Mouse (Mus musculus) CD8-positive naive resting alpha-beta T cell, adult 2 months (primary cell): ENCODE results near the gene Pkp1.

Experiments used
- DNase-seq, 2 experiments: peaks; one replicate each; pipeline ENCODE4 v3.0.0; 2022; ENCODE audit warnings: low read depth in 2 of 2, low spot score in 2 of 2

The Pkp1 gene

DNA sequence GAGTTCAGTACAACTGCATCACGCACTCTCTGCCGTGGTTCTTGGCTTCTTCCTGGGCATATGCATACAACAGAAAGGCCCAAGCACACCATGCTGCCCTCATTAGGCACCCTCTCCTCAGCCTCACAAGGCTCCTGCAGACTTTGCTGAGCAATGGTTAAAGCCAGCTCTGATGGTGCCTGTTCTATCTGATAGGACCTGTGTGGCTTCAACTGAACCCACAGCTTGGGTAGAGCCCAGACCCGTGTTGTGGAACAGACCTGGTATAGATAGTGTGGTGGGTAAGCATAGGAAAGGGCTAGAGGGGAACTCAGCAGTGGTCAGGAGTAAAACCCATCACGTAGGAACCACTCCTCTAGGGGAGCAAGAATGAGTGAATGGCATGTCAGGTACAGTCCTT, 5.3 kb downstream of the Pkp1 start:
- DNase-seq, result no peak

GRCm38 (mm10) chr1:135909381-135909780, 9.6 kb downstream of the Pkp1 start:
- DNase-seq, result no peak

GRCm38 (mm10) chr1:135906736-135907135, 12.3 kb downstream of the Pkp1 start:
- no peak for DNase-seq

- no peak for DNase-seq
Measured at GRCm38 (mm10) chr1:135899991-135900515, 19.0 kb downstream of the Pkp1 start.

DNA sequence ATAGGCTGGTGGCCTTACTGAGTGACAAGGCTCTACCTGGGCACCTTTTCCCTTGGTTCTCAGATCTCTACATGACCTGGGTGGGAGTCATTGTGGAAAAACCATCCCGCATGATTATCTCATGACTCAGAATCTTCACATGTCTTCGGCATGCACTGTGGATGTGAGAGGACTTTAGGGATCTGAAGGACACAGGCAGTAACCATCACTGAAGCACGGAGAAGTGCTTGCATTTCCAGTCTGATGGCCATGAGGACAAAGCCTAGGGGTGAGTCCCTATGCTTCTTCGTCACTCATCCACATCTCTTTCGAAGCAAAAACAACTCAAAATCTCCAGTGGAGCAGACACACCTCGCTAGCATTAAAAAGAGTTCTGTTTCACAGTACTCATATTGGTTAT, 19.7 kb downstream of the Pkp1 start:
- no peak for DNase-seq

DNA sequence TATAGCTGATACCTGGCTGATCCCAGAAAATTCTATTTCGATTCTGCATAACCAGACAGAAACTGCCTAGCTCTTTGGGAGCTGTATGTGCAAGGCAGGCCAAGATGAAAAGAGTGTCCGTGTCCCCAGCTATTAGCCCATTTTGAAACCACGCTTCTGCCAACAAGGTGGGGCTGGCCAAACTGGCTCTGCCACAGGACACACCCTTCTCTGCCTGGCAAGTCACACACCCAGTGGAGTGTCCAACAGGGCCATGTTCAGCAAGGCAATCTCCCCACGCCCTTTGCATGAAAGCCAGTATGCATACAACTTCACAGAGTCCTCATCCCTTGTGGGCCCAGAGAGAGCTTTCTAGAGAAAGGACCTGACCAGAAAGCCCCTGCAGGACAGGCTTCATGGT, 23.6 kb downstream of the Pkp1 start:
- DNase-seq, result no peak

DNA sequence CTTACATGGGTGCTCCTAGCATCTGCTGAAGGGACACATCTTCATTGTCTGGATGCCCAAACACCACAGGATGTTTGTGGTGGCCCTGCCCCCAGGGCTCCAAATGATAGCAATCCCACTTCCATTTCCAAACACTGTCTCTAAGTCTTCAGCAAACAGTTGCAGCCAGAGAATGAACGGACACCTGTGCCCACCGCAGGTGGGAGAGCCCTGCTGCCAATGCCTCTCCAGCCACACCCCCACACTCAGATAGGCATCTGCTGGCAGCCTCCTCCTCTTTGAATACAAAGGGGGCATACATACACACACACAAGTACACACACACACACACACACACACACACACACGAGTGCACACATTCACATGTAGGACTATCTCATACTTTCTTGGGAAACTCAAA, 25.6 kb downstream of the Pkp1 start:
- DNase-seq, result no peak

- DNase-seq, result no peak
Measured at GRCm38 (mm10) chr1:135892764-135893163, 26.2 kb downstream of the Pkp1 start.

DNA sequence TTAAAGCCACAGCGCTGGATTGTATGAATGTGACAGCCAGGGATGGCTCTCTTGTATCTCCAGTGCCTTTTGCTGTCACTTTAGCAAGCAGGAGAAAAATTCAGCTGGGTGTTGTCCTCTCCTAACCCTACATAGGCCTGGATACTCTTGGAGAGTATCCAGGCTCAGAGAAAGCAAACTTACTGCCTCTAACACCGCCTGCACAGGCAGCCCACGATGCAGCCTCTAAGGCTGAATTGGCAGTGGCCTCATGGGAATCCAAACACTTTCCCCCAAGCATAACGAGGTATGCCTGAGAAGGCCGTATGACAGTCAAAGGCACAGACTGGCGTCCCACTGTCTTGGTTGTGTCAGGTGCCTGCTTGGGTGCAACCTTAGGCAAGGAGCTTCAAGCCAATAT, 26.8 kb downstream of the Pkp1 start:
- DNase-seq, result no peak

DNA sequence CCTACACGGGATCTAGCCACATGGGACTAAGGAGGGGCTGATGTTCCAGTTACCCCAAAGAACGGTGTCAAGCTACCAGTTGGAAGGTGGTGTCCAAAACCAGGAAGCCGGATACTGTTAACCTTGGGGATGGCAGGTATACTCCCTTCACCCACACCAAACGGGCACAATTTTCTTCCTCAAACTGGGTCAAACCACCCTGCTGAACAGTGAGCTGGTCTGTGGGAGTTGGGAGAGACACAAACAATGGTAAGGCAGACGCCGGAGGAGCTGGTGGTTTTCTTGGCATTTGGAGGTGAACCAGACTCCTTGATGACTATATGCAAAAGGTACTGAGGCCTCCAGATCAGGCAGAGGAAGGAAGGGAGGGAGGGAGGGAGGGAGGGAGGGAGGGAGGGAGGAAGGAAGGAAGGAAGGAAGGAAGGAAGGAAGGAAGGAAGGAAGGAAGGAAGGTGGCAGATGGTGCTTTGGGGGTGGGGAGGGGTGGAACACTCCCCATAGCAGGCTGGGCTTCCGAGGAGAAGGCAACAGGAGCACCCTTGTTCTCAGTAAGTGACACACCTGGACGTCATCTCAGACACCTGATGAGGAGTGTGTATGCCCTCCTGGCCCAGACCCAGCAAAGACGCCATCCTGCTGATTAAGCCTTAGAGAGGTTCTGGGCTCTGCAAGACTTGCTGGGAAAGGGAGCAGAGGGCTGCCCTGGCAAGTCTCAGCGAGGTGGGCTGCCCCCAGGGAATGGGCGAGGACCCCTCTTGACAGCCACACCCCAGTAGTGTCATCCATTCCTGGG, 27.4 kb downstream of the Pkp1 start:
- no peak for DNase-seq

DNA sequence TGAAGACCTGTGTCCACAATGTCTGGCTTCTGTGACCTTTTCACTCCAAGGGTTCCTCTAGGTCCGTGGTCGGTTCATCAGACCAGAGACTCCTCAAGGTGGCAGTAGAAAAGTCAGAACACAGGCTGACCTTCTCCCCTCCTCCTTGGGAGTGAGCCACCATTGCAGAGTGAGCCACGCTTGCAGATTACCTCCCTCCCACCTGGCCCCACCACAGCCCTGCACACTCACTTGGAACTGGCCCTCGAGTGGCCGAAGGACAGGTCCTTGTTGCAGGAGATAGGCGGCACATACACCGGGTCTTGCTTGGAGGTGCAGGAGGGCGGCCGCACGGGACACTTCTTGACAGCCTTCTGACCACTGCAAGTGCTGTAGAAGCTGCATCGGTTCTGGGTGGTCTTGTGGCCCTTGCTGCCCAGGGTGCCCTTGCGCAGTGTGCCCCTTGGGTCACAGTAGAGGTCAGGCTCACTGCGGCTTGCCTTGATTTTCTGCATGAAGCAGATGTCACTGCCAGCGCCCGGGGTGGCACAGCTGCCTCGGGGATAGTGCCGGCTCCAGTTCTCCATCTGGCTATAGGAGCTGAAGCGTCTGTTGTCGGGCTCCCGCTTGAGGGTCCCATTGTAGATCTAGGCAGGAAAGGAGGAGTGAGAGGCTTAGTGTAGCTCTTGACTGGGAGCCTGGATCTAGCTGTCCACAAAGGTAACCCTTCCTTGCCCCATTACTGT, 29.4 kb downstream of the Pkp1 start:
- DNase-seq, result no peak

DNA sequence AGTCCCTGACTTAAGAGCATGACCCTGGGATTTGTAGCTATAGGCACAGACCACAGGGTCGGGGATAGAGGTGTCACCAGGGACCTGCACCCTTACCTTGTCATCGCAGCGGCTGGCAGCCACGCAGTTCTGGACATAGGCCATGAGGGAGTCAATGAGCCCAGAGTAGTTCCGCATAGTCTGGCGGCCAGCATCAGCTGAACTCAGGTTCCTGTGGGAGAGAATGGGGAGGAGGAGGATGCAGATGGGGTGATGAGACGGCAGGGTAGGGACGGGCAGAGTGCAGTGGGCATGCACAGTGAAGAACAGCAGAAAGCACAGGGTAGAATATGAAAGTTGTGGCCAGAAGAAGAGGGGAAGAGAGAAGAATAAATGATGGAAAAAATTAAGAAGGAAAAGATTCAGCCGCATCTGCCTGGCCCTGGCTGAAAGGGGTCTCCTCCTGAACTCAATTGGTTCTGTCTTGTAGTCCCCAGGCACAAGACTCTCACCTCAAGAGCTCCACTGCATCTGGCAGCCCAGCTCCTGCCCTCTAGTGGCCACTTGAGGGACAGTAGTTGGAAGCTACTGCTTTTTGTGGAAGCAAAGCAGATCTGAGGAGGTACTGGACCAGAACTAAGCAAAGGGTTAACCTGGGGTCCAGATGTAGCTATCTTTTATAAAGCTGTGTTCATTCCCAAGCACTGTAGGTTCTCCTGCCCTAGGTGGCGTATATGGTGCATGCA, 36.5 kb downstream of the Pkp1 start:
- peak in 1 of 2 experiments; percentile 42 for DNase-seq

DNA sequence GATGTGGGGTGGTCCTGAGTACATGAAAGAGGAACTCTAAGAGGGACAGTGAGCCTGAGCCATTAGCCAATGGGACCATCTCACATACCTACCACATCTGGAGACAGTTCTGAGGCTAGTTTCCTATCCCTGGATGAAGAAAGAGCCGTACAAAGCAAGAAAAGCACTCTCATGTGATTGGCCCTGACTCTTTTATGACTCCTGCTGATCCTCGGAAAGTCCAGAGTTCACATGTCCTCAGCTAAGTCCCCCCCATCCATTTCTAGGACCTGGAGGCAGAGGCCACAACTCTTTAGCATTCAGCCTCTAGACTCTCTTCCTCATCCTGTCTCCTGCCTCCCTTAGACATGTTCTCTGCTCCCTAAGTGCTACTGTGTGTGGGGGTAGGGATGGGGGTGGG, 41.8 kb downstream of the Pkp1 start:
- no peak for DNase-seq

- DNase-seq, result peak; percentile 9 to 28
Measured at GRCm38 (mm10) chr1:135872991-135873390, 46.0 kb downstream of the Pkp1 start.

GRCm38 (mm10) chr1:135868570-135868969, 50.4 kb downstream of the Pkp1 start:
- no peak for DNase-seq

- DNase-seq, result peak; percentile 25 to 56
Measured at GRCm38 (mm10) chr1:135865518-135866194, 53.4 kb downstream of the Pkp1 start.

DNA sequence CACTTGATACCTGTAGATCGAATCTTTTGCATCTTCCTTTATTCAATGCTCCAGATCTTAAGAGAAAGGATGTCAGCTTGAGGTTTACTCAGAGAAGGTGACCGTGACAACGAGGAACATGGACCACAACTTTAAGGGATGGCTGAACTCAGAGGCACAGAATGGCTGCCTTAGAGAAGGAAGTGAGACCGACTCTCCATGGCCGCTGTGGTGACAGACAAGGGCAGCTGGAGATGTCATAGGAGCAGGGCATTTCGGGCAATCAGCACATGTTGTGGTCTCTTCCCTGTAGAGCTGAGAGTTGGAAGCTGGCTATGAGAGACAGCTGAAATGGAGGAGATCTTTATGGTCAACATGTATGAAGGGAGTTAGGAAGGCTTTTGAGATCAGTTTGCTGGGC, 54.2 kb downstream of the Pkp1 start:
- no peak for DNase-seq

- no peak for DNase-seq
Measured at GRCm38 (mm10) chr1:135863786-135864335, 55.1 kb downstream of the Pkp1 start.

- no peak for DNase-seq
Measured at GRCm38 (mm10) chr1:135862561-135862960, 56.4 kb downstream of the Pkp1 start.

DNA sequence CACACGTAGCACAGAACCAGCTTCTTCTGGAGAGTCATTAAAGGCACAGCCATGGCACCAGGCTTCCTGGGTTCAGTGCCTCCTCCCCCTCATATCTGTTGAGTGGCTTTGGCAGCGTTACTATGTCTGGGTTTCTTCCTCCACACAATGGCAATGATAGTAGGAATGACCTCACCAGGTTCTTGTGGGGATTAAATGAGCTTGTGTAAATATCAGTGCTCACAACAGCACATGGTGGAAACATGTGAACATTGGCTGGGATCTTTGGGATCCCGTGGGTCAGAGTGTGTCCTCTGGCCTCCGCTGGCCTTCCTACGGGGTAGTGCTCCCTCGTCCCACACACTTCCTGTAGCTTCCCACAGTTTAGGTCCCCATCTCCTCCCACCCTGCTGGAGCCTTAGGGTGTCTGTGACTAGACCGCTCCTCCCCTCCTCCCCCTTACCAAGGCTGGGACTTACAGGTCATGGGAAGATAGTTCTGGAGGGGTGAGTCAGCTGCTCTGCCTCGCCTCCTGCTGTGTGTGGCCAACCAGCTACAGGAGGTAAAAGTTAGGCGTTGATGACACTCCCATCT, 56.9 kb downstream of the Pkp1 start:
- DNase-seq, result no peak

DNA sequence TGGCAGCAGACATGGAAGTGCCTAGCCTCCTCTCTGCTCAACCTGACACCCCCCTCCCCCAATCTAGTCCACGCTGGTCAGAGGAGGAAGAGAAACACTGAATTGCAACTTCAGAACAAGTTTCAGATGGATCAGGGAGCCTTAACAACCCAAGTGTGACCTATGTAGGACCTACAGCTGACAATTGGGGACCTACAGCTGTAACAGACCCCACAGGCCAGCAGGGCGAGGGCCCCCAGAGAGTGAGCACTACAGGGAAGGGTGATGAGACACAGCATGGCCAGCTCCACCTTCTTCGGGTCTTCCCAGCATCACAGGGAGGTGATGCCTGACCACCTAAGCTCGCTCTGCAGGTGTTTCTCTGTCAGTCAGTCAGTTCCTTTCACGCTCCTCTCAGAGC, 57.9 kb downstream of the Pkp1 start:
- DNase-seq, result no peak
